Mouse (Mus musculus): Measurements from ENCODE around the gene Gm11559.
"Not testable (repeated sequence)": the region's sequence is repeated elsewhere in the genome, so short reads cannot be mapped to it uniquely, and the experiment has no call there.

Gene Gm11559

DNA sequence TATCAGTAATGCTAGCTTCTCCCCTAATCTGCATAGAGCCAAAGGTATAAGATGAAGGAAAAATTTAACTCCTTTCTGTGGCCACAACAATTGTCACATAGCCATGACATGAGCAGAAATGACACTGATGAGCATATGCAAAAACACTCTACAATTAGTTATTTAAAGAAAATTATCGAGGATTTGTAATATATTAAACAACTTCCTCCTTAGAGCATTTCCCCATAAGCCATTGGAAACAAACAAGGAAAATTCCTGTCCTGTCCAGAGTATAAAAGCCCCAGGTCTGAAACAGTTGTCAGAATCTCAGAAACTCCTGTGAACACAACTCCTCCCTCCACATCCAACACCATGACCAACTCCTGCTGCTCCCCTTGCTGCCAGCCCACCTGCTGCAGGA lies at the start of gene Gm11559:
Gm11559 (plus strand) TSS at position 301 of the 400 bp plus-strand sequence.
- DNase-seq (ENCODE audit: low spot score), result not testable (repeated sequence)

DNA sequence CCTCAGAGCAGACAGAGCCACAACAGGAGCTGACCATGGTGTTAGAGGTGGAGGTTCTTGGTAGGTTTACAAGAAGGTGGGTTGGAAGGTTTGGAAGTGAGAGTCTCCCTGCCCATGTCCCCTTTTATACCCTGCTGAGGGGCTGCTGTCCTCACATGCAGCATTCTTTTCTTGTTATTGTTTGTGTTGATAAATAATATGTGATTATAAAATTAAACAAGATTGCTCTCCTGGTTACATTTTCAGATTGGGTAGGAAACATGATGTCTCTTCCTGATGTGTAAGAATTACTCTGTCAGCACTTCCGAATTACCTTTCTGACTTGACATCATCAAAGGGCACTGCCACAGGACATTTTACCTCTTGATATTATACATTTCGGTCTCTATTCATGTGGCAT lies 48.7 kb upstream of the Gm11559 start, which contains the start of gene Gm11564:
Gm11564 (minus strand) TSS at position 101 of the 400 bp plus-strand sequence.
- not testable (repeated sequence) for DNase-seq (ENCODE audit: low spot score)

DNA sequence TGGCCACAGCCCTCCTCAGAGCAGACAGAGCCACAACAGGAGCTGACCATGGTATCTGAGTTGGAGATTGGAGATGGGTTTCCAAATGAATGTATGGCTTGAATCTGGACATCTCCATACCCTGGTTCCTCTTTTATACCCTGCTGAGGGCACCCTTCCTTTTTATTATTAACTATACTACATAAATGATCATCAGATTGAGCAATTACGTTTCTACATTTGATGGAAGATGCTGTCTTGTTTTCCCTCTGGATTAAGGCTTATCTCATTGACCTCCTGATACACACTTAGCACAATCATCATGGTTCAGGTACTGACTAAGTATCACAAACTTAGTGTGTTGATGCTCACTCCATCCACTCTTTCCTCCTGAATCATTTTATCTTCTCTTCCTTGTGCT lies 26.3 kb upstream of the Gm11559 start, which contains the start of gene 2300003K06Rik:
2300003K06Rik (minus strand) TSS at position 101 of the 400 bp plus-strand sequence.
- no peak for DNase-seq (ENCODE audit: low spot score)

- DNase-seq (ENCODE audit: low spot score), result no peak
Observed at GRCm38 (mm10) chr11:99842185-99842584, 22.1 kb upstream of the Gm11559 start.

DNA sequence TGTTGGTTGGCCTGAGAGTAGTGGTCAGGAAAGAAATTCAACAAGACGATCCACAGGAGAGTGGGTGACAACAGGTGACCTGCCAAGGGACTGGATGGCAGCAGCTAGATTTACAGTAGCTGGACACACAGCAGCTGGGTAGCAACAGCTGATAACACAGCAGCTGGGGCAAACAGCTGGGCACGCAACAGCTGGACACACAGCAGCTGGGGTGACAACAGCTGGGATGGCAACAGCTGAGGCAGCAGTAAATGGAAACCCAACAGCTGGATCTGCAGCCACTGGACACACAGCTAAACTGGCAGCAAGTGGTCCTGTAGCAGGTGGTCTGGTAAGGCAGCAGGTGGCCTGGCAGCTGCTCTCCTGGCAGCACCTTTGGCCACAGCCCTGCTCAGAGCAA lies 17.5 kb upstream of the Gm11559 start:
- no peak for DNase-seq (ENCODE audit: low spot score)

DNA sequence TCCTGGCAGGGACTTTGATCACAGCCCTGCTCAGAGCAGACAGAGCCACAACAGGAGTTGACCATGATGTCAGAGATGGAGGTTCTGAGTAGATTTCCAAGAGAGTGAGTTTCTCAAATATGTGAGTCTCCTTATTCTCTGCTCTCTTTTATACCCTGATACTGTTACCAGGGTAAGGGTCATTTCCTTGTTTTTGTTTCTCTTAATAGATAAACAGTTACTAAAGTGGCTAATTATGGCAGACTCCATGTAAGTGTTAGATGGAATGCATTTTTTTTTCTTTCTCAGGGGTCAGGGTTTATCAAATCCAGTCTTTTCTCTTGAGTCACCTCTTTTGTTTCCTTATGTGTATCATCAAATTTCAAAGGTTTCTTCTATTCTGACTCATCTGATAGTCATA lies 12.8 kb upstream of the Gm11559 start, which contains the start of gene Krtap4-16:
Krtap4-16 (minus strand) TSS at position 101 of the 400 bp plus-strand sequence.
- no peak for DNase-seq (ENCODE audit: low spot score)

DNA sequence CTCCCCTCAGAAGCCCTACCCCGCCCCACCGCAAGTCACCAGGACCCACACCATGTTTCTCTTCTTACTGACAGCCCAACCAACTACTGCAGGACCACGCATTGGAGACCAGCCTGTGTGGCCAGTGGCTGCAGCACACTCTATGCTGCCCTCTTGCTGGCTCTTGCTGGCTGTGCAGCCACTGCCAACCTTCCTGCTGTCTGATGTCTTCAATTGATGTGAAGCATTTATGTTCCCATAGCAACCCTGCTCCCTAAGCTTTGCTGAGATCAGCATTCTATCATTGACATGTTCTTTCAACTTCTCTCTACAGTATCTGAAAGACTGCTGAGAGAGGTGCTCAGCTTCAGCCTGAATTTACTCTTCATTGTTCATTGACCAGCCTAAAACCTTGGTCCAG lies 10.2 kb upstream of the Gm11559 start:
- no peak for DNase-seq (ENCODE audit: low spot score)

GRCm38 (mm10) chr11:99857617-99858016 lies 6.7 kb upstream of the Gm11559 start, which contains the start of gene Gm11568:
Gene Gm11568, plus strand, starts transcription at chr11:99857917.
- no peak for DNase-seq (ENCODE audit: low spot score)

DNA sequence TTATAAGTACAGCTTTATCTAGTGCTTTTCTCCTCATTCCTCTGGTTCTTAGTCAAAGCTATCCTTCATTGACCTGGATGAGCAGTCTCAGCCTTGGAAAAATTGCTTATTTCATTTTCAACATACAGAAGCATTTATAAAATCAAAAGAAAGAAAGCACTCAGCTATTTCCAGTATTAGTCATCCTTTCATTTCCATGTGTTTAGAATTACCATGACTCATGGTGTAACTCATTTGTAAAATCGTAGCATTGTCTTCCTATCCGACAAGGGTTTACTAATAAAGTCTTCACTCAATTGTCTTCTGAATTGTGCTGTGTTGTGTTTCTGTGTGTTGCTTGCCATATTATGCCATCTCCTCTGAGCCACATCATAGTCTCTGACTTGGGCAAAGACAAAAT lies 5.5 kb upstream of the Gm11559 start:
- DNase-seq (ENCODE audit: low spot score), result no peak

- DNase-seq (ENCODE audit: low spot score), result not testable (repeated sequence)
Observed at GRCm38 (mm10) chr11:99873089-99873488, 8.8 kb downstream of the Gm11559 start, which contains the start of gene Krtap9-1. Gene Krtap9-1, plus strand, starts transcription at chr11:99873389.

DNA sequence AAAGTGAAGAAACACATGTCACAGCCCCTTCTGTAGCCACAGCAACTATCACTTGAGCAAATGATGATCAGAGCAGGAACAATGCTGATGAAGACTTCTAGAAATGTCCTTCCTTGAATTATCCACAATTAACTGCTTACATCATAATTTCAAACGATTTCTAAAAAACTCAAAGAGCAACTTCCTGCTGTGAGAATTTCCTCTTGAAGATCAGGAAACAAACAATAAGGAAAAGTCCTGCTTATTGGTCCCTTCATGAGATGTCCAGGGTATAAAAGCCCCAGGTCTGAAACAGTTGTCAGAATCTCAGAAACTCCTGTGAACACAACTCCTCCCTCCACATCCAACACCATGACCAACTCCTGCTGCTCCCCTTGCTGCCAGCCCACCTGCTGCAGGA lies 14.6 kb downstream of the Gm11559 start, which contains the start of gene Gm11567:
Gm11567 (plus strand) TSS at position 301 of the 400 bp plus-strand sequence.
- not testable (repeated sequence) for DNase-seq (ENCODE audit: low spot score)

GRCm38 (mm10) chr11:99907620-99908019 lies 43.3 kb downstream of the Gm11559 start, which contains the start of gene Krtap31-1:
Gene Krtap31-1, plus strand, starts transcription at chr11:99907920.
- peak; percentile 20 for DNase-seq (ENCODE audit: low spot score)

DNA sequence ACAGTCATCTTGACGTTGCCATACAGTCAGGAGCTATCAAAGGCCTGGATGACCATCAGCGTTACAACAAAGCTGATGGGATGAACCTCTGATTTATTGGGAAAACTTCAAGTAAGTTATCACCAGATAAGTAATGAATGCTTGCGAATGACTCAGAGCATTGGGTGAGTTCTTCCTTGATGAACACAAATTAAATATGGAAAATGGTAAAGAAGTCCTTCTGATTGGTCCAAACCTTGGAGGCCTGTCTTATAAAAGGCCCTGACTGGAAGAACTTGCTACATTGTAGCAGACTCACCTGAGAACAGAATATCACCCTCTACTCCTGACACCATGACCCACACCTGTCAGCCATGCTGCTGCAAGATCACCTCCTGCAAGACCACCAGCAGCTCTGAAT lies 50.2 kb downstream of the Gm11559 start, which contains the start of gene Gm11565:
Gm11565 (plus strand) TSS at position 301 of the 400 bp plus-strand sequence.
- peak; percentile 16 for DNase-seq (ENCODE audit: low spot score)

All from testis, postnatal 14 days (tissue).